ENCODE assay signal across 43 mouse cellular contexts in genomic region chr7:35460971-35461370, GRCm38 (mm10). TPM values are rescaled to one million over a fixed set of nuclear protein-coding genes. Genes with fewer than 3 reads are reported as not detected.
"Had no signal": no experiment of that assay in that cellular context is flagged by ENCODE, and none has a peak within 500 bp of the region (broad histone marks: within the 10 kb centered on the region; RNA-seq: fewer than 3 reads in every experiment).

No protein-coding gene starts in this region.

- DNase-seq: heart, postnatal 10 days; heart, postnatal 14 days; heart, postnatal 36 days; heart, postnatal 4 days; kidney, adult 11 months; kidney, adult 18-20 months; kidney, adult 2 months; kidney, adult 8-10 months; kidney, adult 9 months; kidney, postnatal 10 days; kidney, postnatal 14 days; kidney, postnatal 25 days; kidney, postnatal 36 days; kidney, postnatal 4 days; layer of hippocampus, adult 9-11 months; layer of hippocampus, postnatal 36 days had no signal

- H3K27ac ChIP-seq: heart, embryonic 10.5 days; heart, embryonic 13.5 days; heart, embryonic 15.5 days; hindbrain, embryonic 10.5 days; hindbrain, embryonic 12.5 days; hindbrain, embryonic 13.5 days; hindbrain, embryonic 14.5 days; hindbrain, embryonic 15.5 days; hindbrain, postnatal 0 days; kidney, embryonic 15.5 days; kidney, postnatal 0 days; layer of hippocampus, adult 2 months; left cerebral cortex, adult 2 months had no signal

- H3K36me3 ChIP-seq: heart, embryonic 10.5 days; heart, embryonic 12.5 days; heart, embryonic 13.5 days; heart, embryonic 15.5 days; hindbrain, embryonic 10.5 days; hindbrain, embryonic 12.5 days; hindbrain, embryonic 13.5 days; hindbrain, embryonic 15.5 days; kidney, embryonic 15.5 days had no signal

- H3K4me3 ChIP-seq: heart, embryonic 10.5 days; heart, embryonic 12.5 days; heart, embryonic 13.5 days; heart, embryonic 15.5 days; hindbrain, embryonic 10.5 days; hindbrain, embryonic 12.5 days; hindbrain, embryonic 13.5 days; hindbrain, embryonic 15.5 days; kidney, embryonic 15.5 days; layer of hippocampus, adult 2 months; left cerebral cortex, adult 2 months had no signal

- H3K9me3 ChIP-seq: heart, embryonic 10.5 days; heart, embryonic 12.5 days; heart, embryonic 13.5 days; heart, embryonic 15.5 days; hindbrain, embryonic 10.5 days; hindbrain, embryonic 12.5 days; hindbrain, embryonic 13.5 days; hindbrain, embryonic 15.5 days; kidney, embryonic 15.5 days had no signal

- H3K9ac ChIP-seq: heart, embryonic 12.5 days; heart, embryonic 13.5 days; heart, embryonic 15.5 days; hindbrain, embryonic 12.5 days; hindbrain, embryonic 13.5 days; hindbrain, embryonic 14.5 days; hindbrain, embryonic 15.5 days; kidney, embryonic 15.5 days had no signal

- H3K27me3 ChIP-seq: heart, embryonic 12.5 days; heart, embryonic 13.5 days; heart, embryonic 15.5 days; hindbrain, embryonic 12.5 days; hindbrain, embryonic 13.5 days; hindbrain, embryonic 15.5 days; kidney, embryonic 15.5 days had no signal

- H3K4me1 ChIP-seq: heart, embryonic 15.5 days; hindbrain, embryonic 10.5 days; hindbrain, embryonic 12.5 days; hindbrain, embryonic 13.5 days; hindbrain, embryonic 15.5 days; kidney, embryonic 15.5 days had no signal

- ATAC-seq: hindbrain, embryonic 16.5 days; hindbrain, postnatal 0 days; inflammation-experienced regulatory T-cells, adult 6 months had no signal

- H3K4me2 ChIP-seq: heart, embryonic 11.5 days; heart, embryonic 12.5 days; heart, embryonic 13.5 days; heart, embryonic 15.5 days; hindbrain, embryonic 12.5 days; hindbrain, embryonic 13.5 days; hindbrain, embryonic 14.5 days; hindbrain, embryonic 15.5 days; kidney, embryonic 15.5 days had no signal

RNA-seq across cellular contexts. Expression of gene Slc7a9, which starts 12.4 kb away (rescaled TPM):
- total RNA-seq: heart, postnatal 10 days; heart, postnatal 14 days; heart, postnatal 25 days; heart, postnatal 36 days; heart, postnatal 4 days; hematopoietic stem cell, adult 5-6 weeks; hindbrain, postnatal 0 days; layer of hippocampus, adult 18-20 months; layer of hippocampus, adult 2 months; layer of hippocampus, adult 8-10 months; layer of hippocampus, postnatal 10 days; layer of hippocampus, postnatal 14 days; layer of hippocampus, postnatal 25 days; layer of hippocampus, postnatal 36 days; left cerebral cortex, adult 18-20 months; left cerebral cortex, adult 2 months; left cerebral cortex, adult 8-10 months had no signal
- polyA plus RNA-seq: hindbrain, embryonic 11.5 days; hindbrain, embryonic 12.5 days; hindbrain, embryonic 13.5 days; hindbrain, embryonic 14.5 days; hindbrain, embryonic 15.5 days; hindbrain, postnatal 0 days; inflammation-experienced regulatory T-cells, adult 6 months had no signal
